Mouse (Mus musculus) lung, postnatal 36 days (tissue): ENCODE data around the gene Zcchc4.

Experiments
- DNase-seq: peaks from one replicate; pipeline ENCODE4 v3.0.0; 2022; ENCODE audit warnings: mixed read lengths

Gene Zcchc4

DNA sequence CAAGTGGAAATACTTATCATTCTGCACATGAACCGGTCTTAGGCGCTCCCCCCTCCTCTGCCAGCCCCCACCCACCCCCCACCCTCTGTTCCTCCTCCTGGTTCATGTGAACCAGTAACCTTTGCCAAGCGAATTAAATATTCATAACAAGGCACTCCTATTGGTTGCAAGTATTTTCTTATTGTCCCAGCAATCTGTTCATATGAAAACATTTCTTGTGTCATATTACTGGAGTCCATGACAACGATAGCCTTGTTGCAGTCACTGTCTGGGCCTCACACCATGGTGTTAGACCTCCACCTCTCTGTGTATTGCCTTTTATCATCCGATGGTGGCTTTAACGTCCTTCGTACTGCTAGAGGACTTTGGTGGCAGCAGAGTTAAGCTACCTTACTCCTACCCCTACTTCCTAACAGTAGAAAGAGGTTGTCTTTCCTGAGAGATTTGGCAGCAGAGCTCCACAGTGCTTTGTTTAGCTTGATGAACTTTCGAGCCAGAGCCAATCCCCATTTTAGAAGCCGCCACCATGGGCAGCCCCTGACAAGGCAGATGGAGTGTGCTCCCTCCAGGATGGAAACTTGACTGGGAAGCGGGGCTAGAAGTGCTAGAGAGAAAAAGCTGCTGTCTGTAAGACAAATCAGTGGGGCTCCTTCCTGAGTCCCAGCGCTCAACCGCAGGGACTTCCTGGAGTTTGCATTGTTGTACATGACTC, 24.2 kb downstream of the Zcchc4 start:
- no peak for DNase-seq

- DNase-seq, result no peak
Measured at GRCm38 (mm10) chr5:52805801-52806200, 30.6 kb downstream of the Zcchc4 start.

- no peak for DNase-seq
Measured at GRCm38 (mm10) chr5:52806349-52806748, 31.1 kb downstream of the Zcchc4 start.

DNA sequence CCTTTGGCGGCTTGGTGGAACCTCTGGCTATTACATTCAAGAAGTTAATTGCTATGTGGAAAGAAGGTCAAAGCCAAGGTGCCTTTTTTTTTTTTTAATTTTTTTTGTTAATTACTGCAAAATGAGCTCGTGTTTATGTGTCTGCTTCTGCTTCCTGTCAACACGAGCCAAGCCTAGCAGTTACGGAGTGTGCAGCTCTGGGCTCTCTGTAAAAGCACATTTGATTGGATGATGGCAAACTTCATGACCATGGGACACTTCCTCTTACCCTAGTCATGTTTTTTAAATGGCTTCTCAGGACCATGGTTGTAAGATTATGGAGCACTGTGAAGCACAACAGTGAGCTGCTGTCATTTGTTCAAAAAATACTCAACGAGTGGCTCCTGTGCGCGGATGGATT, 31.8 kb downstream of the Zcchc4 start:
- no peak for DNase-seq

DNA sequence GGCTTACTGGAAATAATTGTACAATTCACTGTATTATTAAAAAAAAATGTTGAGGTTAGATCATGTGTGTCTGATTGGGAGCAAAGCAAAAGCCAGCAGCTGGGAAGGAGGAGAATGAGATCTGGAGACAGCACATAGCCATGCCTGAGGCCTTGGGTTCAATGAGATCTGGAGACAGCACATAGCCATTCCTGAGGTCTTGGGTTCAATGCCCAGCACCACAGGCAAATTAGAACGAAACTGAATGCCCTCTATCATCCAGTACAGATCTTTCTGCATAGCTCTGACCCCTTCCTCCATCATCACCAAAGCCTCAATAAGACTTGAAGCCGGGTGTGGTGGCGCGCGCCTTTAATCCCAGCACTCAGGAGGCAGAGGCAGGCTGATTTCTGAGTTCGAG, 35.2 kb downstream of the Zcchc4 start:
- no peak for DNase-seq

DNA sequence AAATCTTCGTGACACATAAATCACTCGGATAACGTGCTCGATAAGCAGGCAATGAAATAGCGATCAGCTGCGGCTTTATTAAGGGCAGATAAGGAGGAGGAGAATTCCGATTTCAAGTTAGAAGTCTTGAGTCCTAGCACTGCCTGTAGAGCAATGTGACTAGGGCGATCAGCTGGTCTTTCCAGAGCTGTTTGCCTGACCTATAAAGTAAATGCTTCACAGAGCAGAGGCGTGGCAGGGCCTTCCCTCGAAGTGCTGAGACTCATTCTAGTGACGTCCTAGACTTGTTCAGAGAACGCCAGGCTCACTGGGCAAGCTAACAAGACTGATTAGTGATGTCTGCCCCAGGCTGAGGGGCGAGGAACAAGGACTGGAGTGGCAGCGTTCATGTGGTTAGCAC, 35.8 kb downstream of the Zcchc4 start:
- peak; percentile 4 for DNase-seq

DNA sequence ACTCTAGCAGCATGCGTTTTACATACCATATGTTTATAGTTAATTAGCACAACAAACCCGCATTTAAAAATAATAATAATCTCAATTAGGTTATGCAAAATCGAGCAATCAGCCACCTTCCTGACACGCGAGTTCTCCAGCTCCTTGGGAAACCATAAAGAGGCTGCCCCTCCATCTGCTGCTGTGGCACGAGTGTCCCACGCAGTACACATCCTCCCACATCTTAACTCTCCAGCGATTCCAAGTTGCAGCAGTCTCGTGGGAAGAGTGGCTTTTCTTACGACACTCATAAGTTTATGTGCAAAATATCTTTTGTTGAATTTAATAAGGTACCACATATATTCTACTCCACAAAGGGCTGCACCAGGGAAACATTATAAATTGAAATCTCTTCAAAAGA, 37.2 kb downstream of the Zcchc4 start:
- no peak for DNase-seq

GRCm38 (mm10) chr5:52813312-52813711, 38.1 kb downstream of the Zcchc4 start:
- DNase-seq, result no peak

DNA sequence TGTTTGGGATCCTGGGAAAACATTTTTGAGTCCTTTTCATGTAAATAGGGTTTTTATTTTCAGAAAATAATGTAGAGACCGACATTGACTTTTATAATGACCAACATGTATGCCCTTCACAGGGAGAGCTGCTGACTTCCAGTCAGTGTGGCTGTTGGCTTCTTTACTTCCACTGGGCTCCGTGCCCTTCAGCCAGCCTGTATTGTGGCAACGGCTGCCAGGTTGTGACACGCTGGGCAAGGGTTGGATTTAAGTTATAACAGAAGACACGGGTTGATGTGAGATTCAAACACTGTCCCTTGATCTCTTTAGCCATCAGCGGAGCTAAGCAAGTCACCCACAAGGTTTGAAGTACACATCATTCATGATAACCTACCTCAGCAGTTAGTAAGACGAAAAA, 43.5 kb downstream of the Zcchc4 start:
- DNase-seq, result no peak

GRCm38 (mm10) chr5:52821691-52822090, 46.5 kb downstream of the Zcchc4 start:
- peak; percentile 82 for DNase-seq

DNA sequence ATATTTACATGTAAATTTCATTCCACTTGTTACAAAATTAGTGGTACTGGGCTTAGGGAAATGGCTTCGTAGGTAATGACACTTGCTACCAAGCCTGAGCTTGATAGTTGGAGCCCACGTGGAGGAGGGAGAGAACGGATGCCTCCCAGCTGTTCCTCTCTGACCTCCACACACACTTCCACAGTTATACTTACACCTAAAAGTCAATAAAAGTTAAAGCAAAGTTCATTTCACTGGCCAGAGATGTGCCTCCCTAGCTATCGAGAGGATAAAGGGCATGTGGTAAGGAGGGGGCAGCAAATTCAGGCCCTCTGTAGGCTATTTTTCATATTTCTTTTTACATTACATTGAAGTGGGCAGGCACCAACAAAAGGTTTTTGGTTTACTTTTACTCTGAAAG, 52.7 kb downstream of the Zcchc4 start:
- no peak for DNase-seq

GRCm38 (mm10) chr5:52833005-52833404, 57.8 kb downstream of the Zcchc4 start:
- DNase-seq, result peak; percentile 53

DNA sequence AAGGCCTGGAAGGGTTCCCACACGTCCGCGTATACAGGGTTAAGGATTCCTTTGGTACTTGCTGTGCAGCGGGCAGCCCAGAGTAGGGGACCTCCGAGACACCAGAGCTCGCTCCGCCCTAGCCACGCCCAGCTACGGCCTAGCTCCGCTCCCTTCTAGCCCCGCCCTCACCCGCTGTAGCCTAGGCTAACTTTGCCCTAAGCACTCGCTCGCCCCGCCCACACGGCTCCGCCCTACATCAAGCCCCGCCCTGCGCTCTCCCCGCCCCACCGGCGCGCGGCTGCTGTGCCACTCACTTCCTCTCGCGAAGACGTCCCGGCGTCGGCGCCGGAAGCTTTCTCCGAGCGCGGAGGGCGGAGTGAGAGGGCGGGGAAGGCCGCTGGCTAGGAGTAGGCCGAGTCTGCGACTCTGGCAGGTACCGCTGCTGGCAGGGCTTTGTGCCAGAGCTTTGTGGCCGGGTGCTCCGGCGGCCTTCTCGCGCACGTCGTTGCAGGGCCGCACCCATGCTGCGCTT, 58.6 kb downstream of the Zcchc4 start, which contains the start of gene Anapc4:
Gene Anapc4 (plus strand): TSS at position 252 of the 514 bp plus-strand sequence.
- peak; percentile 100 for DNase-seq

GRCm38 (mm10) chr5:52834386-52834785, 59.2 kb downstream of the Zcchc4 start:
- peak; percentile 49 for DNase-seq

DNA sequence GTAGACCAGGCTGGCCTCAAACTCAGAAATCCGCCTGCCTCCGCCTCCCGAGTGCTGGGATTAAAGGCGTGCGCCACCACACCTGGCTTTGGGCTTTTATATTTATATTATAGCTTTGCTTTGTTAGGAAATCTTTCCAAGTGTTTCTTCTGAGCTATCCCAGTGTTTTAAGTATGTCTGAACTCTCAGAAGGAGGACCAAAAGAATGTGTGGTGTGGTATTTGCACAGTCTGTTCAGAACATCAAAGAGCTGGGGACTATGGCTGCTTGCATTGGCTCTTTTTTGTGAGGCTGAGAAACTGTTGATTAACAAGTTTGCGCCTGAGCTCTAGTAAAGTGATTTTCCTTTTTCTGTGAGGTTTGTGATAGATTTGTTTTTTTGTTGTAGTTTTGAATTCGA, 69.1 kb downstream of the Zcchc4 start:
- DNase-seq, result no peak

- DNase-seq, result no peak
Measured at GRCm38 (mm10) chr5:52855727-52856126, 80.5 kb downstream of the Zcchc4 start.

DNA sequence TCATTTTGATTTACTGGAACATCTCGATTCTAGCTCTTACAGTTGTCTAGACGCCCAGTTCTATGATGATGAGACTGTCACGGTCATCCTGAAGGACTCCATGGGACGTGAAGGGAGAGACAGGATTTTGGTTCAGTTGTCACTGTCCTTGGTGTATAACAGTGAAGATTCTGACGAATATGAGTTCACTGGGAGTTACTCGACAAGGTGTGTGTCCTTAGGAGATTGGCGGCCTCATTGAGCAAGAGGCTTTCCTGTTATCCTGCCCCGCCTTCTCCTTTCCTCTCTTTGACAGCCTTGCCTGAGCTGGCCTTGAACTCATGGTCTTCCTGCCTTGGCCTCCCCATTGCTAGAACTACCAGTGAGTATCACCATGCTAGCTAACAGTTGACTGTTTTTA, 89.2 kb downstream of the Zcchc4 start:
- no peak for DNase-seq

DNA sequence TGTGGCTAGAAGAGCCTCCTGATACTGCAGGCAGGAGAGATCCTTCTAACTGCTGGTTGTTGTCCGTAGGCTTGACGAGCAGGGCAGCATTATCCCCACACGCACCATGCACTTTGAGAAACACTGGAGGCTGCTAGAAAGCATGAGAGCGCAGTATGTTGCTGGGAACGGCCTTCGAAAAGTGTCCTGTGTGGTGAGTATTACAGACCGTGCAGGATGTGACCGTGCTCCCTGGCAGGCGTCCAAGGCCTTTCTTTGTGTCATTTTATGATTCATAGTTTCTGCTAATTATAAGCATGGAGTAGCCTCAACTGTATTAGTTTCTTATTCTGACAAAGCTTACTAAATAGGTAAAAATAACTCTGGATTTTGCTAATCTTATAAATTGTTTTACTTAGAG, 90.6 kb downstream of the Zcchc4 start:
- DNase-seq, result peak; percentile 73

- no peak for DNase-seq
Measured at GRCm38 (mm10) chr5:52866361-52867155, 91.3 kb downstream of the Zcchc4 start.

- DNase-seq, result no peak
Measured at GRCm38 (mm10) chr5:52868918-52869703, 93.9 kb downstream of the Zcchc4 start.

- no peak for DNase-seq
Measured at GRCm38 (mm10) chr5:52871461-52871860, 96.3 kb downstream of the Zcchc4 start.

- no peak for DNase-seq
Measured at GRCm38 (mm10) chr5:52871986-52872385, 96.8 kb downstream of the Zcchc4 start.
